Comparison of ENCODE assay signal across 8 mouse cellular contexts in the genomic region with DNA sequence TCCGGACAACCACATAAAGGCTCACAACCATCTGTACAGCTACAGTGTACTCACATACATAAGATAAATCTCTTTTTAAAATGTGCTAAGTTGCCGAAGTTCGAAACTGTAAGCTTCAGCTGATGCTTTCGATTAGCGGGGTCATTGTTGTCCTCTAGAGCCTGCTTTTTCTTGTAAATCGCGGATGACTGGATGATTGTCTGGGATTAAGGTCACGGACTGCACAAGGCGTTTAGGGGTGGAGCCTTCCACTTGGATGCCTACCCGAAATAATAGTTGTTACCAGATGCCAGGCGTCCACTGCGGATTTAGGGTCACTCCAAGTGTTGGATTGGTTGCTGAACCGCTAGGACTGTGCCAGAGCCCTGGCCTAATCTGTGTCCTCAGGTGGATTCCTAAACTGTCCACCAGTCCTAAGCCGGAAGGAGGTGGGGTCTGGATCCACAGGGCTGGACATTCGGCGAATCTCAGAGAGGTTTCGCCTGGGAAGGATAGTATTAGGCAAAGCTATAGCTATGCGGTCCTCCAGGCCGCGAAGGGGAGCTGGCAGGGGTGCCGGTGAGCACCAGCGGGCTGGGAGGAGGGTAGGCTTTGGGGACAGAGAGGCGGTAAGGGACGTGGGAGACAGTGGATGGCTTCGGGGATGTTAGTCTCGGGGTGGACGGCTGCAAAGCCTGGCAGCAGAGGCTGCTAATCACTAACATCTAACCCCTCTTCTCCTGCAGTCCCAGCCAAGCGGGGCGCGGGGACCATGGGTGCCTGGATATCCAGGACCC. TPM values are rescaled to one million over a fixed set of nuclear protein-coding genes. Genes with fewer than 3 reads are reported as not detected.
A peak's percentile ranks its signal among the peaks of the same experiment; 100 is the strongest.
DNase-seq lines count a peak whose midpoint lies in the region; ATAC-seq and TF ChIP-seq lines count a peak whose summit lies in the region.

Fbxo27 (plus strand) TSS at position 305 of the 776 bp plus-strand sequence.

- H3K4me1 ChIP-seq in lung, embryonic 14.5 days (ENCODE audit: insufficient read depth): no peaks in the 10 kb centered on the region
- peaks cover 13% of the 10 kb centered on the region; the same call in 1 of the 2 replicates for H3K4me1 ChIP-seq in forebrain, embryonic 16.5 days (replicated peaks; ENCODE audit: control insufficient read depth, insufficient read depth, low read length)
- peaks cover 24% of the 10 kb centered on the region for H3K4me1 ChIP-seq in midbrain, embryonic 10.5 days
- no peaks in the 10 kb centered on the region; the same call in 1 of the 2 replicates for H3K4me1 ChIP-seq in stomach, postnatal 0 days (replicated peaks; ENCODE audit: control insufficient read depth, insufficient read depth)

- DNase-seq in lung, embryonic 14.5 days: peak; percentile 30
- no peak for DNase-seq in lung, postnatal 25 days (ENCODE audit: low spot score)
- DNase-seq in cerebellum, adult 8-10 months: peak; percentile 10
- DNase-seq in layer of hippocampus, adult 9-11 months: peak; percentile 15
- peak; percentile 39 for DNase-seq in midbrain, embryonic 10.5 days (ENCODE audit: low spot score)
- DNase-seq in stomach, postnatal 0 days (ENCODE audit: low spot score): no peak
- DNase-seq in urinary bladder, postnatal 10 days (ENCODE audit: low spot score): no peak

- no peak for TF ChIP-seq EP300 in stomach, postnatal 0 days (optimal IDR thresholded peaks at IDR 0.05)

- ATAC-seq in lung, embryonic 14.5 days (ENCODE audit: insufficient read depth): peak; percentile 51
- peak; percentile 66 for ATAC-seq in forebrain, embryonic 16.5 days
- peak; percentile 15; the same call in 1 of the 2 replicates for ATAC-seq in stomach, postnatal 0 days (ENCODE audit: low FRiP score, low TSS enrichment)

- H3K9me3 ChIP-seq in lung, embryonic 14.5 days (ENCODE audit: low read depth, low read length): no peaks in the 10 kb centered on the region
- no peaks in the 10 kb centered on the region for H3K9me3 ChIP-seq in forebrain, embryonic 16.5 days (ENCODE audit: control insufficient read depth, low read length)
- no peaks in the 10 kb centered on the region for H3K9me3 ChIP-seq in midbrain, embryonic 10.5 days (replicated peaks)
- no peaks in the 10 kb centered on the region for H3K9me3 ChIP-seq in stomach, postnatal 0 days (ENCODE audit: control insufficient read depth, low read length)

- no peaks in the 10 kb centered on the region for H3K36me3 ChIP-seq in lung, embryonic 14.5 days (ENCODE audit: insufficient read depth)
- no peaks in the 10 kb centered on the region for H3K36me3 ChIP-seq in forebrain, embryonic 16.5 days (ENCODE audit: control insufficient read depth, insufficient read depth)
- no peaks in the 10 kb centered on the region for H3K36me3 ChIP-seq in midbrain, embryonic 10.5 days
- H3K36me3 ChIP-seq in stomach, postnatal 0 days (ENCODE audit: control insufficient read depth, insufficient read depth, low read length): no peaks in the 10 kb centered on the region

- H3K9ac ChIP-seq in lung, embryonic 14.5 days: peak within 1 kb of the TSS; percentile 58
- H3K9ac ChIP-seq in forebrain, embryonic 16.5 days (replicated peaks; ENCODE audit: low read depth, low read length): peak within 1 kb of the TSS; percentile 67
- peak within 1 kb of the TSS; percentile 52 for H3K9ac ChIP-seq in stomach, postnatal 0 days (ENCODE audit: low read length)

- peak within 1 kb of the TSS; percentile 56 for H3K4me3 ChIP-seq in lung, embryonic 14.5 days (ENCODE audit: low read depth, low read length)
- peak within 1 kb of the TSS; percentile 53 for H3K4me3 ChIP-seq in forebrain, embryonic 16.5 days (replicated peaks; ENCODE audit: low read length)
- peak within 1 kb of the TSS; percentile 60 for H3K4me3 ChIP-seq in midbrain, embryonic 10.5 days
- H3K4me3 ChIP-seq in stomach, postnatal 0 days (ENCODE audit: low read depth, low read length): peak within 1 kb of the TSS; percentile 48

- WGBS in lung, embryonic 14.5 days: 35% methylated on average over 30 of the region's 30 CpGs
- WGBS in forebrain, embryonic 16.5 days: 14% methylated on average over 30 of the region's 30 CpGs
- 26% methylated on average over 30 of the region's 30 CpGs for WGBS in midbrain, embryonic 10.5 days
- WGBS in stomach, postnatal 0 days: 48% methylated on average over 27 of the region's 30 CpGs

- H3K4me2 ChIP-seq in lung, embryonic 14.5 days: peak within 1 kb of the TSS; percentile 91
- H3K4me2 ChIP-seq in forebrain, embryonic 16.5 days (ENCODE audit: low read length): peak within 1 kb of the TSS; percentile 77
- peak within 1 kb of the TSS; percentile 74 for H3K4me2 ChIP-seq in stomach, postnatal 0 days (replicated peaks; ENCODE audit: low read depth)

- H3K27ac ChIP-seq in lung, embryonic 14.5 days (ENCODE audit: low read depth): no peak within 1 kb of the TSS
- H3K27ac ChIP-seq in forebrain, embryonic 16.5 days (ENCODE audit: low read length): no peak within 1 kb of the TSS
- H3K27ac ChIP-seq in midbrain, embryonic 10.5 days (replicated peaks): peak within 1 kb of the TSS; percentile 72
- no peak within 1 kb of the TSS for H3K27ac ChIP-seq in stomach, postnatal 0 days (replicated peaks)

- no peak for TF ChIP-seq CTCF in lung, embryonic 14.5 days (IDR thresholded peaks at IDR 0.05; ENCODE audit: low read depth)
- no peak for TF ChIP-seq CTCF in stomach, postnatal 0 days (IDR thresholded peaks at IDR 0.05; ENCODE audit: low read depth)

- H3K27me3 ChIP-seq in lung, embryonic 14.5 days (ENCODE audit: insufficient read depth, low read length): peaks cover 5% of the 10 kb centered on the region; the same call in 1 of the 2 replicates
- H3K27me3 ChIP-seq in forebrain, embryonic 16.5 days (replicated peaks; ENCODE audit: control insufficient read depth, insufficient read depth, low read length): peaks cover 3% of the 10 kb centered on the region; the same call in 1 of the 2 replicates
- peaks cover 37% of the 10 kb centered on the region for H3K27me3 ChIP-seq in midbrain, embryonic 10.5 days (ENCODE audit: low read depth, poor library complexity, severe bottlenecking)
- no peaks in the 10 kb centered on the region for H3K27me3 ChIP-seq in stomach, postnatal 0 days (ENCODE audit: control insufficient read depth, insufficient read depth, low read length)

RNA-seq across cellular contexts. Expression of gene Fbxo27, which starts in this region (rescaled TPM):
- 6.8 and 6.9 TPM in 2 replicates for polyA plus RNA-seq in lung, embryonic 14.5 days (2014; fragmentation: Nextera tagmentation; extraction: Ambion mirVana)
- 6.3 and 11.1 TPM in 2 replicates for polyA plus RNA-seq in forebrain, embryonic 16.5 days (2015; fragmentation: Nextera tagmentation; extraction: Ambion mirVana)
- polyA plus RNA-seq in midbrain, embryonic 10.5 days (2016; fragmentation: Nextera tagmentation; extraction: Ambion mirVana): 4.9 and 5.8 TPM in 2 replicates
- polyA plus RNA-seq in stomach, postnatal 0 days (2015; fragmentation: Nextera tagmentation; extraction: Ambion mirVana): 1.7 and 2.4 TPM in 2 replicates

Comparison
In these comparisons a context has a peak if more than half of its experiments do, and no peak if none do; other contexts are left out.
1. DNase-seq: peak in lung, embryonic 14.5 days (single experiment), cerebellum, adult 8-10 months (single experiment), layer of hippocampus, adult 9-11 months (single experiment) and midbrain, embryonic 10.5 days (single experiment); none in lung, postnatal 25 days (single experiment), stomach, postnatal 0 days (single experiment) and urinary bladder, postnatal 10 days (single experiment).
2. ATAC-seq: peak in every context shown above with its lines; median percentile 66 in forebrain, embryonic 16.5 days; 51 in lung, embryonic 14.5 days; 15 in stomach, postnatal 0 days.
3. Peak in every context shown above with its lines, with median percentiles within 50 percentile points of each other: H3K4me2 ChIP-seq, H3K4me3 ChIP-seq and H3K9ac ChIP-seq.